Mouse (Mus musculus): ENCODE measurements around the gene Cabp1. TPM values are rescaled to one million over a fixed set of nuclear protein-coding genes. Genes with fewer than 3 reads are reported as not detected.
A peak's percentile ranks its signal among the peaks of the same experiment; 100 is the strongest.

The Cabp1 gene
- polyA plus RNA-seq, 1 experiment from 2014 or later: 5.0 TPM

- 0% methylated on average over 52 of the region's 81 CpGs for WGBS
- H3K9ac ChIP-seq (ENCODE audit: low read depth, low read length): peak within 1 kb of the TSS; percentile 85
- no peaks in the 10 kb centered on the region for H3K27me3 ChIP-seq (ENCODE audit: control insufficient read depth, insufficient read depth, low read length)
- peak within 1 kb of the TSS; percentile 17; the same call in 1 of the 2 replicates for H3K27ac ChIP-seq (ENCODE audit: low read depth, low read length)
- DNase-seq (ENCODE audit: low spot score) (peak; percentile 92), ATAC-seq (ENCODE audit: low FRiP score) (peak; percentile 95)
- H3K4me3 ChIP-seq (ENCODE audit: low read depth, low read length): peak within 1 kb of the TSS; percentile 95
- no peaks in the 10 kb centered on the region for H3K4me1 ChIP-seq (replicated peaks; ENCODE audit: control insufficient read depth, insufficient read depth, low read length)
- H3K36me3 ChIP-seq (ENCODE audit: control insufficient read depth, insufficient read depth, low read length): no peaks in the 10 kb centered on the region
- H3K9me3 ChIP-seq (ENCODE audit: control insufficient read depth, low read length): no peaks in the 10 kb centered on the region
- H3K4me2 ChIP-seq (replicated peaks; ENCODE audit: low read depth, low read length): peak within 1 kb of the TSS; percentile 88
Observed at GRCm38 (mm10) chr5:115134234-115135165, 59.7 kb downstream of the Cabp1 start, which contains the start of gene Unc119b. Gene Unc119b, minus strand, starts transcription at chr5:115134975.

DNA sequence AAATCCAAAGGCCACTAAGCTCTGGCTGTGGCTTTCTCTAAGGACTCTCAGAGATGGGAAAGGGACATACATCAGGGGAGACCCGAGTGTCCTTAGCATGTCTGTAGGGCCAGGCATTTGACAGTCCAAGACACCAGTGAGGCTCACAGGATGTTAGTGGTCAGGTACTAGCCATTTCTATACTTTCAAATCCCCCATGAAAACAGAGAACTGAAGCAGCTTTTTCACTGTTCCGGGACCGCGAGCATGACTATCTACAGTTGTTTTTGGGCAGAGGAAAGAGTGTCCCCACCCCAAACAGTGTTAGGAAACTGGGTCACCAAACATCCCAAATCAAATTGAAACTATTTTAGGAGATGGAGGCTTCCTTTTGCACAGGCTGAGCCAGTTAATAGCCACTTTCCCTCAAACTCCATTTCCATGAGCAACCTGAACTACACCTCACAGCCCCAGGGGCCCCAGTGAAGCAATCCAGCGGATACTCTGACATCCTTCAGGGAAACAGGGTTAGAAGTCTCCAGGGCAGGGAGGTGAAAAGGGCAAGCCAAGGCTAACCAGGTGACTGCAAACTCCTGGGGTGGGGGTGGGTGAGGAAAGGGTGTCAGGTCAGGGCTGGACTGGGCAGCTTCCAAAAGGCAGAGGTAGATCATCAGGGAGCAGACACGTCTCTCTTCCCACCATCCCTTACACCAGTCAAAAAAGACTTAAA, 60.7 kb downstream of the Cabp1 start:
- Histone ChIP-seq H3K27ac (ENCODE audit: low read depth, low read length) (no peak overlapping the region), H3K9ac (ENCODE audit: low read depth, low read length) (peak overlapping the region; percentile 85; the same call in 1 of the 2 replicates), H3K4me3 (ENCODE audit: low read depth, low read length) (peak overlapping the region; percentile 95), H3K4me1 (replicated peaks; ENCODE audit: control insufficient read depth, insufficient read depth, low read length) (no peaks in the 10 kb centered on the region), H3K9me3 (ENCODE audit: control insufficient read depth, low read length) (no peaks in the 10 kb centered on the region), H3K36me3 (ENCODE audit: control insufficient read depth, insufficient read depth, low read length) (no peaks in the 10 kb centered on the region), H3K4me2 (replicated peaks; ENCODE audit: low read depth, low read length) (peak overlapping the region; percentile 88), H3K27me3 (ENCODE audit: control insufficient read depth, insufficient read depth, low read length) (no peaks in the 10 kb centered on the region)
- DNase-seq (ENCODE audit: low spot score) (no peak), ATAC-seq (ENCODE audit: low FRiP score) (no peak)
- WGBS: 61% methylated on average over 6 of the region's 6 CpGs

DNA sequence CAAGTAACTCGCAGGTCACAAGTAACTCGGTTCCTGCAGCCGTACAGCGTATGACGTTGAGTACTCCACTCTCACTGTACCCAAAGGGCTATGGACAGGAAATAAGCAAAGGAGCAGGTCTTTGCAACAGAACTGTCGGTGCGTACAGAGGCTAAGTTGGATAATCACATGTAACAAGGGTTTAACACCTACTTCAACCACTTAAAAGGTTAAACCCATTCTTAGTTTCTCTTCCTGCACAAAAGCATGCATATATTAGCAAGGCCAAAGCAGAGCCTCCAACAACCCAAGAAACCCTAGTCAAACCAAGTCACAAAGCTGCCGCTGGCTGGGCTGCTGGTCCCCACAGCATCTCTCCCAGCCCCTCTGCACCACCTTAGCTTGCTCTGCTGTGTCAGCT, 61.7 kb downstream of the Cabp1 start:
- no peak overlapping the region for H3K9ac ChIP-seq (ENCODE audit: low read depth, low read length)
- H3K4me1 ChIP-seq (replicated peaks; ENCODE audit: control insufficient read depth, insufficient read depth, low read length): no peaks in the 10 kb centered on the region
- no peak overlapping the region for H3K4me3 ChIP-seq (ENCODE audit: low read depth, low read length)
- H3K9me3 ChIP-seq (ENCODE audit: control insufficient read depth, low read length): no peaks in the 10 kb centered on the region
- H3K27me3 ChIP-seq (ENCODE audit: control insufficient read depth, insufficient read depth, low read length): no peaks in the 10 kb centered on the region
- no peak overlapping the region for H3K4me2 ChIP-seq (replicated peaks; ENCODE audit: low read depth, low read length)
- no peaks in the 10 kb centered on the region for H3K36me3 ChIP-seq (ENCODE audit: control insufficient read depth, insufficient read depth, low read length)
- H3K27ac ChIP-seq (ENCODE audit: low read depth, low read length): no peak overlapping the region
- ATAC-seq (ENCODE audit: low FRiP score) (no peak), DNase-seq (ENCODE audit: low spot score) (no peak)
- WGBS: 94% methylated on average over 8 of the region's 8 CpGs

- Histone ChIP-seq H3K27ac (ENCODE audit: low read depth, low read length) (no peak overlapping the region), H3K4me2 (replicated peaks; ENCODE audit: low read depth, low read length) (no peak overlapping the region), H3K36me3 (ENCODE audit: control insufficient read depth, insufficient read depth, low read length) (no peaks in the 10 kb centered on the region; the same call in 1 of the 2 replicates), H3K4me3 (ENCODE audit: low read depth, low read length) (no peak overlapping the region), H3K27me3 (ENCODE audit: control insufficient read depth, insufficient read depth, low read length) (no peaks in the 10 kb centered on the region), H3K9ac (ENCODE audit: low read depth, low read length) (no peak overlapping the region), H3K4me1 (replicated peaks; ENCODE audit: control insufficient read depth, insufficient read depth, low read length) (no peaks in the 10 kb centered on the region), H3K9me3 (ENCODE audit: control insufficient read depth, low read length) (no peaks in the 10 kb centered on the region)
- ATAC-seq (ENCODE audit: low FRiP score) (no peak), DNase-seq (ENCODE audit: low spot score) (no peak)
- WGBS: 86% methylated on average over 6 of the region's 6 CpGs
Observed at GRCm38 (mm10) chr5:115129328-115129727, 64.9 kb downstream of the Cabp1 start.

GRCm38 (mm10) chr5:115127421-115128179, 66.6 kb downstream of the Cabp1 start:
- ATAC-seq (ENCODE audit: low FRiP score): no peak
- Histone ChIP-seq H3K36me3 (ENCODE audit: control insufficient read depth, insufficient read depth, low read length) (no peaks in the 10 kb centered on the region; the same call in 1 of the 2 replicates), H3K4me2 (replicated peaks; ENCODE audit: low read depth, low read length) (no peak overlapping the region), H3K9me3 (ENCODE audit: control insufficient read depth, low read length) (no peaks in the 10 kb centered on the region), H3K27me3 (ENCODE audit: control insufficient read depth, insufficient read depth, low read length) (no peaks in the 10 kb centered on the region), H3K4me3 (ENCODE audit: low read depth, low read length) (no peak overlapping the region), H3K9ac (ENCODE audit: low read depth, low read length) (no peak overlapping the region), H3K4me1 (replicated peaks; ENCODE audit: control insufficient read depth, insufficient read depth, low read length) (no peaks in the 10 kb centered on the region), H3K27ac (ENCODE audit: low read depth, low read length) (no peak overlapping the region)
- DNase-seq (ENCODE audit: low spot score): no peak
- 90% methylated on average over 22 of the region's 22 CpGs for WGBS

GRCm38 (mm10) chr5:115126578-115127312, 67.4 kb downstream of the Cabp1 start:
- Histone ChIP-seq H3K27me3 (ENCODE audit: control insufficient read depth, insufficient read depth, low read length) (no peaks in the 10 kb centered on the region), H3K36me3 (ENCODE audit: control insufficient read depth, insufficient read depth, low read length) (no peaks in the 10 kb centered on the region; the same call in 1 of the 2 replicates)
- 93% methylated on average over 28 of the region's 28 CpGs for WGBS

DNA sequence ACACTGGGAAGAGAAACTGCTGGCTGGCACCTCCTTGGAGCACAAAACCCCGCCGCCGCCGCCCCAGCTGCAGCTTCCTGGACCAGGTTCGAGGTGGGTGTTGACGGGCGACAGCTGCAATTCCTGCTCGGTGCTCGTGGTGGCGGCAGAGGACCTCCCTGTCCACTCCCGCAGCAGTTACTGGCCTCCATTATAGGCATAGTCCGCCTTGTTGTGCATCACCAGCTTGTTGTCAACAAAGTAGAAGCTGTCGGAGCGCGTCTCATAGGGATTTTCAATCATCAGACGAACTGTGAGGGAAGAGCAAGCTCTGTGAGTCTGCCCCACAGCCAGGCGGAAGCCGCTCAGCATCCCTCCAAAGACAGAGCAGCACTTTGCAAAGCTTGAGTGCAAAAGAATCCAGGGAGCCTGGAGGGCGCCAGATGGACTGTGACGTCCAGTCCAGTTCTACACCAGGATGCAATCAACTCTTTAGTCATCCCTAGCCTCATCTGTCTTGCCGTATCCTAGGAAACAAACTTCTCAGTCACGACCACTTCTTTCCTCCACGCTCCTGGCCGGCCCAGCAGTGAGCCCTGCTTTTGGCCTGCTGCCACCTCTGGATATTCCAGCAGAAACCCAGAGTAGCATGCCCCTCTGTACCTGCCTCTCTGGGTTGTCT, 68.8 kb downstream of the Cabp1 start:
- Histone ChIP-seq H3K9me3 (ENCODE audit: control insufficient read depth, low read length) (no peaks in the 10 kb centered on the region), H3K9ac (ENCODE audit: low read depth, low read length) (no peak overlapping the region), H3K27ac (ENCODE audit: low read depth, low read length) (peak overlapping the region; percentile 49; the same call in 1 of the 2 replicates), H3K36me3 (ENCODE audit: control insufficient read depth, insufficient read depth, low read length) (no peaks in the 10 kb centered on the region; the same call in 1 of the 2 replicates), H3K4me1 (replicated peaks; ENCODE audit: control insufficient read depth, insufficient read depth, low read length) (no peaks in the 10 kb centered on the region), H3K27me3 (ENCODE audit: control insufficient read depth, insufficient read depth, low read length) (no peaks in the 10 kb centered on the region), H3K4me2 (replicated peaks; ENCODE audit: low read depth, low read length) (no peak overlapping the region), H3K4me3 (ENCODE audit: low read depth, low read length) (no peak overlapping the region)
- WGBS: 30% methylated on average over 24 of the region's 24 CpGs
- ATAC-seq (ENCODE audit: low FRiP score) (peak; percentile 49; the same call in 1 of the 2 replicates), DNase-seq (ENCODE audit: low spot score) (peak; percentile 86)

More at GRCm38 (mm10) chr5:115126578-115127312, 67.4 kb downstream of the Cabp1 start:
- no peaks in the 10 kb centered on the region for H3K9me3 ChIP-seq (ENCODE audit: control insufficient read depth, low read length)
- H3K9ac ChIP-seq (ENCODE audit: low read depth, low read length): no peak overlapping the region
- DNase-seq (ENCODE audit: low spot score) (no peak), ATAC-seq (ENCODE audit: low FRiP score) (no peak)
- no peak overlapping the region for H3K4me2 ChIP-seq (replicated peaks; ENCODE audit: low read depth, low read length)
- no peaks in the 10 kb centered on the region for H3K4me1 ChIP-seq (replicated peaks; ENCODE audit: control insufficient read depth, insufficient read depth, low read length)
- H3K27ac ChIP-seq (ENCODE audit: low read depth, low read length): no peak overlapping the region
- H3K4me3 ChIP-seq (ENCODE audit: low read depth, low read length): no peak overlapping the region

Measured in hindbrain, embryonic 11.5 days (tissue).